Mouse (Mus musculus): ENCODE measurements around the gene Olfr1480.

DNA sequence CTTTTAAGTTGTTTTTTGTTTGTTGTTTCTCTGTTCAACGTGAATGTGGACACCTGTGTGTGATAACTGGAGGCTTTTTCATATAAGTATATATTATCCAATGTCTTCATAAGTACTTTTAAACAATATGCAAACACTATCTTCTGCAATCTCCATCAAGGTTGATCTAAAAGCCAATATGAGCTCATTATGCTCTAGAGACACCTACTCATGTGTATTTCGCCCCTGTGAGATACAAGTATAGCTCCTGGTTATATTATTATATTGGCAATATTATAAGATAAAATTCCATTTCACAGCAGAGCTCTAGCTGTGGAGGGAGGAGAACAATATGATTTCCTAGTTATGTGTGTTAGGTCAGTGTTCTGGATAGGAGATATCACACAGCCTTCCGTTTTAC is 27.5 kb upstream of the Olfr1480 start, which contains the start of gene Olfr1477:
- TF ChIP-seq POLR2A (IDR thresholded peaks at IDR 0.05; ENCODE audit: insufficient read depth, low read depth, low read length): no peak
- no peak for TF ChIP-seq CTCF (IDR thresholded peaks at IDR 0.05)
